Mouse (Mus musculus): ENCODE measurements around the gene Gls. TPM values are rescaled to one million over a fixed set of nuclear protein-coding genes. Genes with fewer than 3 reads are reported as not detected.

The Gls gene
- polyA plus RNA-seq, 1 experiment: 20.0 TPM

- Histone ChIP-seq H3K4me1 (ENCODE audit: control insufficient read depth, insufficient read depth, low read length) (no peaks in the 10 kb centered on the region), H3K4me3 (replicated peaks; ENCODE audit: extremely low read depth, low read depth, low read length) (no peak overlapping the region)
- DNase-seq: peak; percentile 17
- 39% methylated on average over 3 of the region's 3 CpGs for WGBS
- TF ChIP-seq CTCF (IDR thresholded peaks at IDR 0.05; ENCODE audit: insufficient read depth, low read length) (no peak; the same call in 1 of the 2 replicates), POLR2A (IDR thresholded peaks at IDR 0.05; ENCODE audit: borderline replicate concordance, extremely low read depth, low read depth, low read length) (no peak)
Measured at GRCm38 (mm10) chr1:52267606-52268005, 34.6 kb upstream of the Gls start.

GRCm38 (mm10) chr1:52265886-52266516, 33.0 kb upstream of the Gls start:
- WGBS: 68% methylated on average over 3 of the region's 3 CpGs
- no peak for TF ChIP-seq POLR2A (IDR thresholded peaks at IDR 0.05; ENCODE audit: borderline replicate concordance, extremely low read depth, low read depth, low read length)
- no peak for TF ChIP-seq CTCF (IDR thresholded peaks at IDR 0.05; ENCODE audit: insufficient read depth, low read length)
- no peak overlapping the region for H3K4me3 ChIP-seq (replicated peaks; ENCODE audit: extremely low read depth, low read depth, low read length)
- no peak for DNase-seq
- H3K4me1 ChIP-seq (ENCODE audit: control insufficient read depth, insufficient read depth, low read length): no peaks in the 10 kb centered on the region

GRCm38 (mm10) chr1:52264290-52264689, 31.3 kb upstream of the Gls start:
- H3K4me3 ChIP-seq (replicated peaks; ENCODE audit: extremely low read depth, low read depth, low read length): no peak overlapping the region
- no peak for DNase-seq
- 41% methylated on average over 3 of the region's 3 CpGs for WGBS
- H3K4me1 ChIP-seq (ENCODE audit: control insufficient read depth, insufficient read depth, low read length): no peaks in the 10 kb centered on the region
- TF ChIP-seq POLR2A (IDR thresholded peaks at IDR 0.05; ENCODE audit: borderline replicate concordance, extremely low read depth, low read depth, low read length) (no peak), CTCF (IDR thresholded peaks at IDR 0.05; ENCODE audit: insufficient read depth, low read length) (no peak)

GRCm38 (mm10) chr1:52260354-52261090, 27.5 kb upstream of the Gls start:
- no peak overlapping the region for H3K4me3 ChIP-seq (replicated peaks; ENCODE audit: extremely low read depth, low read depth, low read length)
- no peak for TF ChIP-seq CTCF (IDR thresholded peaks at IDR 0.05; ENCODE audit: insufficient read depth, low read length)
- TF ChIP-seq POLR2A (IDR thresholded peaks at IDR 0.05; ENCODE audit: borderline replicate concordance, extremely low read depth, low read depth, low read length): no peak
- H3K4me1 ChIP-seq (ENCODE audit: control insufficient read depth, insufficient read depth, low read length): no peaks in the 10 kb centered on the region
- 95% methylated on average over 4 of the region's 4 CpGs for WGBS
- no peak for DNase-seq

- TF ChIP-seq POLR2A (IDR thresholded peaks at IDR 0.05; ENCODE audit: borderline replicate concordance, extremely low read depth, low read depth, low read length): no peak
- TF ChIP-seq CTCF (IDR thresholded peaks at IDR 0.05; ENCODE audit: insufficient read depth, low read length): no peak
- Histone ChIP-seq H3K4me3 (replicated peaks; ENCODE audit: extremely low read depth, low read depth, low read length) (no peak overlapping the region), H3K4me1 (ENCODE audit: control insufficient read depth, insufficient read depth, low read length) (no peaks in the 10 kb centered on the region)
- no peak for DNase-seq
- 75% methylated on average over 9 of the region's 9 CpGs for WGBS
Measured at GRCm38 (mm10) chr1:52258006-52258749, 25.1 kb upstream of the Gls start.

GRCm38 (mm10) chr1:52256916-52257315, 23.9 kb upstream of the Gls start:
- WGBS: 71% methylated on average over 4 of the region's 4 CpGs
- TF ChIP-seq POLR2A (IDR thresholded peaks at IDR 0.05; ENCODE audit: borderline replicate concordance, extremely low read depth, low read depth, low read length) (no peak), CTCF (IDR thresholded peaks at IDR 0.05; ENCODE audit: insufficient read depth, low read length) (no peak)
- Histone ChIP-seq H3K4me1 (ENCODE audit: control insufficient read depth, insufficient read depth, low read length) (no peaks in the 10 kb centered on the region), H3K4me3 (replicated peaks; ENCODE audit: extremely low read depth, low read depth, low read length) (no peak overlapping the region)
- DNase-seq: no peak

GRCm38 (mm10) chr1:52256194-52256593, 23.2 kb upstream of the Gls start:
- Histone ChIP-seq H3K4me3 (replicated peaks; ENCODE audit: extremely low read depth, low read depth, low read length) (no peak overlapping the region), H3K4me1 (ENCODE audit: control insufficient read depth, insufficient read depth, low read length) (no peaks in the 10 kb centered on the region)
- no peak for DNase-seq
- WGBS: 68% methylated on average over 4 of the region's 4 CpGs
- TF ChIP-seq CTCF (IDR thresholded peaks at IDR 0.05; ENCODE audit: insufficient read depth, low read length) (no peak), POLR2A (IDR thresholded peaks at IDR 0.05; ENCODE audit: borderline replicate concordance, extremely low read depth, low read depth, low read length) (no peak)

- TF ChIP-seq POLR2A (IDR thresholded peaks at IDR 0.05; ENCODE audit: borderline replicate concordance, extremely low read depth, low read depth, low read length) (no peak), CTCF (IDR thresholded peaks at IDR 0.05; ENCODE audit: insufficient read depth, low read length) (no peak)
- H3K4me3 ChIP-seq (replicated peaks; ENCODE audit: extremely low read depth, low read depth, low read length): no peak overlapping the region
- H3K4me1 ChIP-seq (ENCODE audit: control insufficient read depth, insufficient read depth, low read length): no peaks in the 10 kb centered on the region
- DNase-seq: no peak
- 61% methylated on average over 2 of the region's 2 CpGs for WGBS
Measured at GRCm38 (mm10) chr1:52254411-52254810, 21.4 kb upstream of the Gls start.

GRCm38 (mm10) chr1:52253386-52253785, 20.4 kb upstream of the Gls start:
- WGBS: 82% methylated on average over 6 of the region's 6 CpGs
- no peaks in the 10 kb centered on the region for H3K4me1 ChIP-seq (ENCODE audit: control insufficient read depth, insufficient read depth, low read length)
- no peak for DNase-seq
- TF ChIP-seq CTCF (IDR thresholded peaks at IDR 0.05; ENCODE audit: insufficient read depth, low read length) (no peak), POLR2A (IDR thresholded peaks at IDR 0.05; ENCODE audit: borderline replicate concordance, extremely low read depth, low read depth, low read length) (no peak)
- H3K4me3 ChIP-seq (replicated peaks; ENCODE audit: extremely low read depth, low read depth, low read length): no peak overlapping the region
